Mouse (Mus musculus): ENCODE measurements around the gene Hoxd11. TPM values are rescaled to one million over a fixed set of nuclear protein-coding genes. Genes with fewer than 3 reads are reported as not detected.

Gene Hoxd11
- polyA plus RNA-seq, 1 experiment from 2014 or later = 23.8 TPM

- Histone ChIP-seq H3K27me3 (ENCODE audit: insufficient read depth, low read length) (no peaks in the 10 kb centered on the region), H3K4me3 (replicated peaks; ENCODE audit: low read depth, low read length) (peak overlapping the region; percentile 91), H3K9ac (ENCODE audit: low read depth, low read length) (peak overlapping the region; percentile 100), H3K36me3 (ENCODE audit: insufficient read depth, low read length) (no peaks in the 10 kb centered on the region), H3K4me1 (replicated peaks; ENCODE audit: insufficient read depth, low read length) (peaks cover 14% of the 10 kb centered on the region), H3K4me2 (ENCODE audit: low read length) (peak overlapping the region; percentile 90), H3K9me3 (replicated peaks; ENCODE audit: low read length) (no peaks in the 10 kb centered on the region), H3K27ac (peak overlapping the region; percentile 98)
- 17% methylated on average over 22 of the region's 22 CpGs for WGBS
- no peak for TF ChIP-seq CTCF (IDR thresholded peaks at IDR 0.05; ENCODE audit: low read depth)
- no peak for ATAC-seq (replicated peaks; ENCODE audit: low FRiP score, low read depth)
- no peak for DNase-seq (ENCODE audit: low spot score)
Observed at GRCm38 (mm10) chr2:74700546-74701112, 21.3 kb downstream of the Hoxd11 start.

GRCm38 (mm10) chr2:74701949-74702819, 22.8 kb downstream of the Hoxd11 start:
- Histone ChIP-seq H3K27ac (peak overlapping the region; percentile 100), H3K4me2 (ENCODE audit: low read length) (peak overlapping the region; percentile 90), H3K36me3 (ENCODE audit: insufficient read depth, low read length) (no peaks in the 10 kb centered on the region), H3K4me1 (replicated peaks; ENCODE audit: insufficient read depth, low read length) (peaks cover 12% of the 10 kb centered on the region), H3K4me3 (replicated peaks; ENCODE audit: low read depth, low read length) (0 out of 2 replicates have a peak overlapping the region, but pooled peaks have one; percentile 11), H3K9ac (ENCODE audit: low read depth, low read length) (0 out of 2 replicates have a peak overlapping the region, but pooled peaks have one; percentile 35), H3K27me3 (ENCODE audit: insufficient read depth, low read length) (no peaks in the 10 kb centered on the region), H3K9me3 (replicated peaks; ENCODE audit: low read length) (no peaks in the 10 kb centered on the region)
- peak; percentile 93 for DNase-seq (ENCODE audit: low spot score)
- TF ChIP-seq CTCF (IDR thresholded peaks at IDR 0.05; ENCODE audit: low read depth) = peak; percentile 94
- ATAC-seq (replicated peaks; ENCODE audit: low FRiP score, low read depth) = no peak
- WGBS = 13% methylated on average over 17 of the region's 17 CpGs

- 0 out of 2 replicates have a peak overlapping the region, but pooled peaks have one; percentile 4 for H3K9ac ChIP-seq (ENCODE audit: low read depth, low read length)
- no peaks in the 10 kb centered on the region for H3K27me3 ChIP-seq (ENCODE audit: insufficient read depth, low read length)
- H3K4me3 ChIP-seq (replicated peaks; ENCODE audit: low read depth, low read length) = peak overlapping the region; percentile 89; the same call in 1 of the 2 replicates
- H3K4me2 ChIP-seq (ENCODE audit: low read length) = peak overlapping the region; percentile 81
- TF ChIP-seq CTCF (IDR thresholded peaks at IDR 0.05; ENCODE audit: low read depth) = no peak
- H3K27ac ChIP-seq = peak overlapping the region; percentile 100
- ATAC-seq (replicated peaks; ENCODE audit: low FRiP score, low read depth) (no peak), DNase-seq (ENCODE audit: low spot score) (no peak)
- H3K36me3 ChIP-seq (ENCODE audit: insufficient read depth, low read length) = no peaks in the 10 kb centered on the region
- 48% methylated on average over 6 of the region's 6 CpGs for WGBS
- H3K9me3 ChIP-seq (replicated peaks; ENCODE audit: low read length) = no peaks in the 10 kb centered on the region
- peaks cover 12% of the 10 kb centered on the region for H3K4me1 ChIP-seq (replicated peaks; ENCODE audit: insufficient read depth, low read length)
Observed at GRCm38 (mm10) chr2:74702820-74703219, 23.5 kb downstream of the Hoxd11 start.

- ATAC-seq (replicated peaks; ENCODE audit: low FRiP score, low read depth) (no peak), DNase-seq (ENCODE audit: low spot score) (no peak)
- Histone ChIP-seq H3K9me3 (replicated peaks; ENCODE audit: low read length) (no peaks in the 10 kb centered on the region), H3K4me1 (replicated peaks; ENCODE audit: insufficient read depth, low read length) (peaks cover 12% of the 10 kb centered on the region), H3K9ac (ENCODE audit: low read depth, low read length) (peak overlapping the region; percentile 100; the same call in 1 of the 2 replicates), H3K27me3 (ENCODE audit: insufficient read depth, low read length) (no peaks in the 10 kb centered on the region), H3K27ac (peak overlapping the region; percentile 100), H3K36me3 (ENCODE audit: insufficient read depth, low read length) (no peaks in the 10 kb centered on the region), H3K4me2 (ENCODE audit: low read length) (peak overlapping the region; percentile 81), H3K4me3 (replicated peaks; ENCODE audit: low read depth, low read length) (peak overlapping the region; percentile 89)
- TF ChIP-seq CTCF (IDR thresholded peaks at IDR 0.05; ENCODE audit: low read depth) = no peak
- WGBS = 37% methylated on average over 10 of the region's 10 CpGs
Observed at GRCm38 (mm10) chr2:74703317-74703716, 24.0 kb downstream of the Hoxd11 start.

- H3K4me1 ChIP-seq (replicated peaks; ENCODE audit: insufficient read depth, low read length) = peaks cover 13% of the 10 kb centered on the region
- H3K4me3 ChIP-seq (replicated peaks; ENCODE audit: low read depth, low read length) = peak overlapping the region; percentile 89
- no peak for DNase-seq (ENCODE audit: low spot score)
- no peak for TF ChIP-seq CTCF (IDR thresholded peaks at IDR 0.05; ENCODE audit: low read depth)
- no peaks in the 10 kb centered on the region for H3K27me3 ChIP-seq (ENCODE audit: insufficient read depth, low read length)
- 17% methylated on average over 26 of the region's 26 CpGs for WGBS
- H3K9ac ChIP-seq (ENCODE audit: low read depth, low read length) = peak overlapping the region; percentile 100
- H3K36me3 ChIP-seq (ENCODE audit: insufficient read depth, low read length) = no peaks in the 10 kb centered on the region
- H3K4me2 ChIP-seq (ENCODE audit: low read length) = peak overlapping the region; percentile 81
- H3K27ac ChIP-seq = peak overlapping the region; percentile 100
- ATAC-seq (replicated peaks; ENCODE audit: low FRiP score, low read depth) = peak; percentile 70
- H3K9me3 ChIP-seq (replicated peaks; ENCODE audit: low read length) = no peaks in the 10 kb centered on the region
Observed at GRCm38 (mm10) chr2:74703720-74704392, 24.5 kb downstream of the Hoxd11 start.

All from kidney, postnatal 0 days (tissue).